Mouse (Mus musculus) G1E (cell line): Measurements from ENCODE around the gene Gapvd1.

Source experiments
- CTCF ChIP-seq: IDR thresholded peaks from 2 replicates; pipeline ENCODE4 v1.5.1; 2012; ENCODE audit warnings: low read depth, low read length, inconsistent platforms, mixed read lengths
- GATA1 ChIP-seq: IDR thresholded peaks from 2 replicates; pipeline ENCODE4 v1.6.1; 2012; ENCODE audit warnings: borderline replicate concordance, low read length, inconsistent platforms, mixed read lengths

DNA sequence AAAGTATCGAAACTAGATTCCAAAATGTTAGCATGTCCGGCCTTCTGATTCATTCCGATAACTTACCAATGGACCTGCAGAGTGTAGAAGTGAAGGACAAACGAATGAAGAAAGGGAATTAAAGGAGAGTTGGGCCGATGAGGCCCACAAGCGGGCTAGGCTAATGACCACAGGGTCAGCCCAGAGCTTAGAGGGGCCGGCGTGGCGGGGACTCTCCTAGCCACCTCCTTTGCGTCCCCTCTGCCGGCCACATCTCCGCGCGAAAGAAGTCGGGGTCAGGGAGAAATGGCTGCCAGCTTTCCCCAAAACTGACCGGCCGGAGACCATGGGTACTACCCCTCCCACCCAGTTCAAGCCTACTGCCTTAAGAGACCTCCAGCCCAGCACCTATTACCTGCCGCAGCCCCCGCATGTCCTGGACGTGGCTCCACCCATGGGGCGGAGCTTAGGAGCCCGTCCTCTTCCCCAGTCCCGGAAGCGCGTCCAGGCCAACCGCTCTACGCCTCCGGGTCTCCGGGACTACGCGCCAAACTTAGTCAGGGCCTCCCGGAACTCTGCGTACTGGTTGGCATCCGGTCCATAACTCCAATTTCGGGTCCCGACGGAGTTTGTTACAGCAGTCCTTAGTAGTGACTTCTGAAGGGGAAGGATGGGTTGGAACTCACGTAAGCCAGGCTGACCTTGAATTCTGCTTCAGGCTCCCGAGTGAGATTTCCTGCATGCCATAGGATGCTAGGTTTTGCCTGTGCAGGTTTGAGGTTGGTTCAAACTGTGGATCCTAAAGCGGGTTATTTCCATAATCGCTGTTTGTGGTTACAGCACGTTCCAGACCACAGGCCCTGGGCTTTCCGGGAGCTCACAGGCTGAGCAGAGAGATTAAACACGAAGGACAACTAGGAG lies 44.6 kb upstream of the Gapvd1 start, which contains the start of gene Rabepk:
- TF ChIP-seq CTCF (no peak), GATA1 (no peak)
